Mouse (Mus musculus) stomach, postnatal 0 days (tissue): Measurements from ENCODE around the gene Mecom.

Experiments used
- CTCF ChIP-seq: IDR thresholded peaks from 2 replicates; pipeline ENCODE4 v1.5.1; 2016; ENCODE audit warnings: antibody characterized with exemption, low read depth, mild to moderate bottlenecking, moderate library complexity
- EP300 ChIP-seq: optimal IDR thresholded peaks from 2 replicates; pipeline ENCODE3; 2016; ENCODE audit warnings: antibody characterized with exemption

DNA sequence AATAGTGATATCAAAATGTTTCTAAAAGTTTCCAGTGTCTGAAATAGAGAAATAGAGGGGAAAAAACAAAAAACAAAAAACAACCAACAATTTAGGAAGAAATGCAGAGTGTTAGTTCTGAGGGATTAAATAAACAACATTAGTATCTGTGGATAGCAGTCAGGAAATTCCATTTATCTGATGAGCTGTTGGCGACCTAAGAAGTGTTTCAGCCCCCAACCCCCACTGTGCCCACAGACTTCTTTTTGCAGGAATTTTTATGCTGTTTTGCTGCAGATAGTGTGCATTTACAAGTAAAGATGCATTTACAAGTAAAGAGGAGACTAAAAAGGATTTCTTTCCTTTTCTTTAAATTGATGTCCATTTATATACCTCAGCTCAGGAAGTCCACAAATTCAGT lies 441.9 kb downstream of the Mecom start:
- TF ChIP-seq CTCF (no peak), EP300 (no peak)
